In genomic region chr1:56973593-56973950, GRCm38 (mm10) we compare ENCODE assay signal across 8 mouse cellular contexts. TPM values are rescaled to one million over a fixed set of nuclear protein-coding genes. Genes with fewer than 3 reads are reported as not detected.
DNase-seq lines count a peak whose midpoint lies in the region; ATAC-seq and TF ChIP-seq lines count a peak whose summit lies in the region.

No protein-coding gene starts in this region.

- no peak for TF ChIP-seq POLR2A in cortical plate, adult 2 months (IDR thresholded peaks at IDR 0.05; ENCODE audit: extremely low read depth, insufficient read depth, low read length)

- H3K27me3 ChIP-seq in kidney, embryonic 14.5 days (ENCODE audit: control insufficient read depth, insufficient read depth, low read length): peaks cover 54% of the 10 kb centered on the region
- H3K27me3 ChIP-seq in hindbrain, postnatal 0 days (ENCODE audit: insufficient read depth, low read length): peaks cover 52% of the 10 kb centered on the region
- H3K27me3 ChIP-seq in midbrain, embryonic 15.5 days (replicated peaks): peaks cover 53% of the 10 kb centered on the region

- H3K36me3 ChIP-seq in kidney, embryonic 14.5 days (ENCODE audit: control insufficient read depth, insufficient read depth, low read length): no peaks in the 10 kb centered on the region
- no peaks in the 10 kb centered on the region for H3K36me3 ChIP-seq in hindbrain, postnatal 0 days (ENCODE audit: insufficient read depth, low read length)
- H3K36me3 ChIP-seq in midbrain, embryonic 15.5 days (replicated peaks): no peaks in the 10 kb centered on the region

- peak overlapping the region; percentile 70 for H3K4me3 ChIP-seq in kidney, embryonic 14.5 days (ENCODE audit: low read length)
- H3K4me3 ChIP-seq in cortical plate, adult 2 months (ENCODE audit: insufficient read depth, low read length): peak overlapping the region; percentile 74
- H3K4me3 ChIP-seq in hindbrain, postnatal 0 days (ENCODE audit: low read length): peak overlapping the region; percentile 73
- H3K4me3 ChIP-seq in midbrain, embryonic 15.5 days: peak overlapping the region; percentile 67

- DNase-seq in kidney, postnatal 14 days: no peak
- DNase-seq in hindbrain, postnatal 0 days (ENCODE audit: low spot score): no peak
- no peak for DNase-seq in urinary bladder, adult 18-20 months (ENCODE audit: low spot score in 2 of 2)
- DNase-seq in left cerebral cortex, postnatal 25 days (ENCODE audit: low spot score in 2 of 2): no peak
- no peak for DNase-seq in cerebellum, postnatal 14 days

- no peak overlapping the region for H3K27ac ChIP-seq in kidney, embryonic 14.5 days (ENCODE audit: low read depth, low read length)
- peak overlapping the region; percentile 87 for H3K27ac ChIP-seq in cortical plate, adult 2 months (ENCODE audit: insufficient read depth, low read length)
- no peak overlapping the region for H3K27ac ChIP-seq in hindbrain, postnatal 0 days
- no peak overlapping the region for H3K27ac ChIP-seq in midbrain, embryonic 15.5 days

- intact Hi-C loops in left cerebral cortex, postnatal 25 days (cut with DNase I): loop anchor here (1.0 kb wide), 1 partner anchor 1077 kb away; no protein-coding TSS in a partner anchor

- H3K4me2 ChIP-seq in kidney, embryonic 14.5 days (replicated peaks; ENCODE audit: low read depth, low read length): peak overlapping the region; percentile 87
- peak overlapping the region; percentile 85 for H3K4me2 ChIP-seq in hindbrain, postnatal 0 days (ENCODE audit: low read depth, low read length)
- H3K4me2 ChIP-seq in midbrain, embryonic 15.5 days: peak overlapping the region; percentile 100

- peak overlapping the region; percentile 62; the same call in 1 of the 2 replicates for H3K9ac ChIP-seq in kidney, embryonic 14.5 days (ENCODE audit: low read depth, low read length)
- peak overlapping the region; percentile 53; the same call in 1 of the 2 replicates for H3K9ac ChIP-seq in hindbrain, postnatal 0 days (replicated peaks; ENCODE audit: low read length)
- H3K9ac ChIP-seq in midbrain, embryonic 15.5 days: peak overlapping the region; percentile 49; the same call in 1 of the 2 replicates

- ATAC-seq in kidney, embryonic 14.5 days (ENCODE audit: low FRiP score, low TSS enrichment): no peak
- no peak for ATAC-seq in hindbrain, postnatal 0 days
- ATAC-seq in midbrain, embryonic 15.5 days (replicated peaks): no peak

- H3K4me1 ChIP-seq in kidney, embryonic 14.5 days (ENCODE audit: control insufficient read depth, insufficient read depth, low read length): peaks cover 13% of the 10 kb centered on the region; the same call in 1 of the 2 replicates
- no peaks in the 10 kb centered on the region for H3K4me1 ChIP-seq in cortical plate, adult 2 months (ENCODE audit: control insufficient read depth, insufficient read depth, low read length)
- H3K4me1 ChIP-seq in hindbrain, postnatal 0 days (ENCODE audit: insufficient read depth, low read length): peaks cover 6% of the 10 kb centered on the region
- peaks cover 58% of the 10 kb centered on the region for H3K4me1 ChIP-seq in midbrain, embryonic 15.5 days

- WGBS in kidney, embryonic 14.5 days: 0% methylated on average over 16 of the region's 16 CpGs
- WGBS in hindbrain, postnatal 0 days: under 1% methylated on average over 16 of the region's 16 CpGs
- WGBS in midbrain, embryonic 15.5 days: under 1% methylated on average over 16 of the region's 16 CpGs

- no peaks in the 10 kb centered on the region for H3K9me3 ChIP-seq in kidney, embryonic 14.5 days (ENCODE audit: control insufficient read depth, low read length)
- H3K9me3 ChIP-seq in hindbrain, postnatal 0 days (ENCODE audit: low read length): no peaks in the 10 kb centered on the region
- no peaks in the 10 kb centered on the region for H3K9me3 ChIP-seq in midbrain, embryonic 15.5 days

- TF ChIP-seq CTCF in cortical plate, adult 2 months (IDR thresholded peaks at IDR 0.05; ENCODE audit: extremely low read depth, insufficient read depth, low read length): no peak
- TF ChIP-seq CTCF in hindbrain, postnatal 0 days (IDR thresholded peaks at IDR 0.05; ENCODE audit: low read depth): no peak

RNA-seq across cellular contexts. Expression of gene Satb2, which starts 4.9 kb away (rescaled TPM):
- 1.1 and 2.0 TPM in 2 replicates for polyA plus RNA-seq in kidney, embryonic 14.5 days (2014; fragmentation: Nextera tagmentation; extraction: Ambion mirVana)
- 34.5 and 35.4 TPM in 2 replicates for polyA plus RNA-seq in cortical plate, adult 2 months (2012; rRNA removed)
- total RNA-seq in hindbrain, postnatal 0 days (2014; rRNA removed): 1.7 and 3.4 TPM in 2 replicates
- 1.1 TPM in 2 replicates for polyA plus RNA-seq in hindbrain, postnatal 0 days (2015; fragmentation: Nextera tagmentation; extraction: Ambion mirVana)
- 0.80 and 1.2 TPM in 2 replicates for polyA plus RNA-seq in midbrain, embryonic 15.5 days (2015; fragmentation: Nextera tagmentation; extraction: Ambion mirVana)
- total RNA-seq in left cerebral cortex, postnatal 25 days (2021): 10 to 100 TPM; 79.0 to 85.6 TPM

Comparison
In these comparisons a context has a peak if more than half of its experiments do, and no peak if none do; other contexts are left out.
1. RNA of gene Satb2, which starts 4.9 kb away (polyA plus RNA-seq): 34.5 to 35.4 TPM in cortical plate, adult 2 months; 1.1 to 2.0 TPM in kidney, embryonic 14.5 days, 1.1 TPM in hindbrain, postnatal 0 days and 0.80 to 1.2 TPM in midbrain, embryonic 15.5 days; every median in the first group is over 10 times any median in the second.
2. Peak in every context shown above with its lines, with median percentiles within 50 percentile points of each other: H3K4me2 ChIP-seq, H3K4me3 ChIP-seq and H3K9ac ChIP-seq.